Mouse (Mus musculus): ENCODE results near the gene Tent4a. TPM values are rescaled to one million over a fixed set of nuclear protein-coding genes. Genes with fewer than 3 reads are reported as not detected.
"Not testable (repeated sequence)": the region's sequence is repeated elsewhere in the genome, so short reads cannot be mapped to it uniquely, and the experiment has no call there.

Tent4a gene
- polyA plus RNA-seq (2014; fragmentation: Nextera tagmentation; extraction: Ambion mirVana) = 8.5 and 10.5 TPM in 2 replicates

GRCm38 (mm10) chr13:69534334-69534653 lies at the start of gene Tent4a:
TSS of gene Tent4a (minus strand) at chr13:69534617.
- peaks cover 29% of the 10 kb centered on the region for H3K4me1 ChIP-seq (ENCODE audit: control insufficient read depth, insufficient read depth, low read length)
- 3% methylated on average over 7 of the region's 57 CpGs for WGBS
- peak within 1 kb of the TSS; percentile 97 for H3K27ac ChIP-seq (ENCODE audit: low read depth, low read length)
- H3K36me3 ChIP-seq (ENCODE audit: control insufficient read depth, insufficient read depth, low read length) = no peaks in the 10 kb centered on the region; the same call in 1 of the 2 replicates
- no peak for DNase-seq (ENCODE audit: low spot score)
- H3K9ac ChIP-seq (ENCODE audit: low read length) = peak within 1 kb of the TSS; percentile 88
- H3K4me3 ChIP-seq (ENCODE audit: low read depth, low read length) = peak within 1 kb of the TSS; percentile 96
- H3K27me3 ChIP-seq (ENCODE audit: control insufficient read depth, insufficient read depth, low read length) = no peaks in the 10 kb centered on the region
- H3K9me3 ChIP-seq (ENCODE audit: control insufficient read depth, low read length) = no peaks in the 10 kb centered on the region
- ATAC-seq (ENCODE audit: insufficient read depth, low FRiP score, low TSS enrichment) = peak; percentile 74
- H3K4me2 ChIP-seq (ENCODE audit: low read depth) = peak within 1 kb of the TSS; percentile 93

- Histone ChIP-seq H3K27me3 (ENCODE audit: control insufficient read depth, insufficient read depth, low read length) (no peaks in the 10 kb centered on the region), H3K4me1 (ENCODE audit: control insufficient read depth, insufficient read depth, low read length) (no peaks in the 10 kb centered on the region), H3K9ac (ENCODE audit: low read length) (no peak overlapping the region), H3K4me2 (ENCODE audit: low read depth) (no peak overlapping the region), H3K36me3 (ENCODE audit: control insufficient read depth, insufficient read depth, low read length) (no peaks in the 10 kb centered on the region), H3K27ac (ENCODE audit: low read depth, low read length) (no peak overlapping the region), H3K9me3 (ENCODE audit: control insufficient read depth, low read length) (no peaks in the 10 kb centered on the region), H3K4me3 (ENCODE audit: low read depth, low read length) (no peak overlapping the region)
- DNase-seq (ENCODE audit: low spot score) (no peak), ATAC-seq (ENCODE audit: insufficient read depth, low FRiP score, low TSS enrichment) (no peak)
- 89% methylated on average over 6 of the region's 6 CpGs for WGBS
Measured at GRCm38 (mm10) chr13:69583591-69583990, 49.2 kb upstream of the Tent4a start.

GRCm38 (mm10) chr13:69582411-69582810 lies 48.0 kb upstream of the Tent4a start:
- H3K4me3 ChIP-seq (ENCODE audit: low read depth, low read length) = no peak overlapping the region
- no peak overlapping the region for H3K27ac ChIP-seq (ENCODE audit: low read depth, low read length)
- 88% methylated on average over 6 of the region's 6 CpGs for WGBS

GRCm38 (mm10) chr13:69577181-69577834 lies 42.9 kb upstream of the Tent4a start:
- Histone ChIP-seq H3K27me3 (ENCODE audit: control insufficient read depth, insufficient read depth, low read length) (no peaks in the 10 kb centered on the region), H3K9ac (ENCODE audit: low read length) (no peak overlapping the region), H3K4me3 (ENCODE audit: low read depth, low read length) (no peak overlapping the region), H3K4me2 (ENCODE audit: low read depth) (no peak overlapping the region), H3K36me3 (ENCODE audit: control insufficient read depth, insufficient read depth, low read length) (no peaks in the 10 kb centered on the region), H3K27ac (ENCODE audit: low read depth, low read length) (no peak overlapping the region), H3K9me3 (ENCODE audit: control insufficient read depth, low read length) (no peaks in the 10 kb centered on the region), H3K4me1 (ENCODE audit: control insufficient read depth, insufficient read depth, low read length) (no peaks in the 10 kb centered on the region)
- no peak for DNase-seq (ENCODE audit: low spot score)
- no peak for ATAC-seq (ENCODE audit: insufficient read depth, low FRiP score, low TSS enrichment)
- 86% methylated on average over 16 of the region's 16 CpGs for WGBS

More at GRCm38 (mm10) chr13:69582411-69582810, 48.0 kb upstream of the Tent4a start:
- Histone ChIP-seq H3K36me3 (ENCODE audit: control insufficient read depth, insufficient read depth, low read length) (no peaks in the 10 kb centered on the region), H3K4me1 (ENCODE audit: control insufficient read depth, insufficient read depth, low read length) (no peaks in the 10 kb centered on the region), H3K9me3 (ENCODE audit: control insufficient read depth, low read length) (no peaks in the 10 kb centered on the region), H3K27me3 (ENCODE audit: control insufficient read depth, insufficient read depth, low read length) (no peaks in the 10 kb centered on the region), H3K4me2 (ENCODE audit: low read depth) (no peak overlapping the region), H3K9ac (ENCODE audit: low read length) (no peak overlapping the region)
- DNase-seq (ENCODE audit: low spot score) (no peak), ATAC-seq (ENCODE audit: insufficient read depth, low FRiP score, low TSS enrichment) (no peak)

GRCm38 (mm10) chr13:69576676-69577075 lies 42.3 kb upstream of the Tent4a start:
- 59% methylated on average over 11 of the region's 11 CpGs for WGBS
- ATAC-seq (ENCODE audit: insufficient read depth, low FRiP score, low TSS enrichment) (no peak), DNase-seq (ENCODE audit: low spot score) (no peak)
- Histone ChIP-seq H3K27ac (ENCODE audit: low read depth, low read length) (no peak overlapping the region), H3K4me1 (ENCODE audit: control insufficient read depth, insufficient read depth, low read length) (no peaks in the 10 kb centered on the region), H3K9me3 (ENCODE audit: control insufficient read depth, low read length) (no peaks in the 10 kb centered on the region), H3K9ac (ENCODE audit: low read length) (no peak overlapping the region), H3K36me3 (ENCODE audit: control insufficient read depth, insufficient read depth, low read length) (no peaks in the 10 kb centered on the region), H3K27me3 (ENCODE audit: control insufficient read depth, insufficient read depth, low read length) (no peaks in the 10 kb centered on the region), H3K4me2 (ENCODE audit: low read depth) (no peak overlapping the region), H3K4me3 (ENCODE audit: low read depth, low read length) (no peak overlapping the region)

- Histone ChIP-seq H3K9me3 (ENCODE audit: control insufficient read depth, low read length) (no peaks in the 10 kb centered on the region), H3K4me2 (ENCODE audit: low read depth) (no peak overlapping the region), H3K27ac (ENCODE audit: low read depth, low read length) (no peak overlapping the region), H3K36me3 (ENCODE audit: control insufficient read depth, insufficient read depth, low read length) (no peaks in the 10 kb centered on the region), H3K9ac (ENCODE audit: low read length) (no peak overlapping the region), H3K27me3 (ENCODE audit: control insufficient read depth, insufficient read depth, low read length) (no peaks in the 10 kb centered on the region), H3K4me3 (ENCODE audit: low read depth, low read length) (no peak overlapping the region), H3K4me1 (ENCODE audit: control insufficient read depth, insufficient read depth, low read length) (no peaks in the 10 kb centered on the region)
- DNase-seq (ENCODE audit: low spot score) (no peak), ATAC-seq (ENCODE audit: insufficient read depth, low FRiP score, low TSS enrichment) (no peak)
- WGBS = 91% methylated on average over 3 of the region's 3 CpGs
Measured at GRCm38 (mm10) chr13:69572594-69572993, 38.2 kb upstream of the Tent4a start.

- 86% methylated on average over 9 of the region's 9 CpGs for WGBS
- Histone ChIP-seq H3K9ac (ENCODE audit: low read length) (no peak overlapping the region), H3K27me3 (ENCODE audit: control insufficient read depth, insufficient read depth, low read length) (no peaks in the 10 kb centered on the region), H3K4me2 (ENCODE audit: low read depth) (no peak overlapping the region), H3K4me3 (ENCODE audit: low read depth, low read length) (no peak overlapping the region), H3K36me3 (ENCODE audit: control insufficient read depth, insufficient read depth, low read length) (no peaks in the 10 kb centered on the region), H3K27ac (ENCODE audit: low read depth, low read length) (no peak overlapping the region), H3K4me1 (ENCODE audit: control insufficient read depth, insufficient read depth, low read length) (no peaks in the 10 kb centered on the region), H3K9me3 (ENCODE audit: control insufficient read depth, low read length) (no peaks in the 10 kb centered on the region)
- ATAC-seq (ENCODE audit: insufficient read depth, low FRiP score, low TSS enrichment) (no peak), DNase-seq (ENCODE audit: low spot score) (no peak)
Measured at GRCm38 (mm10) chr13:69569201-69569600, 34.8 kb upstream of the Tent4a start.

GRCm38 (mm10) chr13:69565401-69565800 lies 31.0 kb upstream of the Tent4a start:
- ATAC-seq (ENCODE audit: insufficient read depth, low FRiP score, low TSS enrichment) = not testable (repeated sequence)
- whole genome bisulfite sequencing = 96% methylated on average over 4 of the region's 4 CpGs

GRCm38 (mm10) chr13:69564573-69564972 lies 30.2 kb upstream of the Tent4a start:
- no peaks in the 10 kb centered on the region for H3K9me3 ChIP-seq (ENCODE audit: control insufficient read depth, low read length)
- no peak for DNase-seq (ENCODE audit: low spot score)
- H3K4me1 ChIP-seq (ENCODE audit: control insufficient read depth, insufficient read depth, low read length) = no peaks in the 10 kb centered on the region; the same call in 1 of the 2 replicates

More at GRCm38 (mm10) chr13:69565401-69565800, 31.0 kb upstream of the Tent4a start:
- H3K36me3 ChIP-seq (ENCODE audit: control insufficient read depth, insufficient read depth, low read length); H3K9ac ChIP-seq (ENCODE audit: low read length); H3K4me2 ChIP-seq (ENCODE audit: low read depth); H3K27ac ChIP-seq (ENCODE audit: low read depth, low read length); H3K4me1 ChIP-seq (ENCODE audit: control insufficient read depth, insufficient read depth, low read length); DNase-seq (ENCODE audit: low spot score); H3K4me3 ChIP-seq (ENCODE audit: low read depth, low read length); H3K27me3 ChIP-seq (ENCODE audit: control insufficient read depth, insufficient read depth, low read length); H3K9me3 ChIP-seq (ENCODE audit: control insufficient read depth, low read length): not testable (repeated sequence)

More at GRCm38 (mm10) chr13:69564573-69564972, 30.2 kb upstream of the Tent4a start:
- H3K4me2 ChIP-seq (ENCODE audit: low read depth) = no peak overlapping the region
- no peak overlapping the region for H3K4me3 ChIP-seq (ENCODE audit: low read depth, low read length)
- H3K27me3 ChIP-seq (ENCODE audit: control insufficient read depth, insufficient read depth, low read length) = no peaks in the 10 kb centered on the region
- no peaks in the 10 kb centered on the region for H3K36me3 ChIP-seq (ENCODE audit: control insufficient read depth, insufficient read depth, low read length)
- H3K27ac ChIP-seq (ENCODE audit: low read depth, low read length) = no peak overlapping the region
- H3K9ac ChIP-seq (ENCODE audit: low read length) = no peak overlapping the region
- ATAC-seq (ENCODE audit: insufficient read depth, low FRiP score, low TSS enrichment) = no peak

Measured in neural tube, embryonic 11.5 days (tissue).